Mouse (Mus musculus) E14TG2a.4 (cell line): ENCODE measurements around the gene Spats2l.

Experiments
- H3K27me3 ChIP-seq: 2 replicates; pipeline ENCODE4 v1.6.1; 2014; ENCODE audit warnings: low read length, control low read depth; ENCODE audit not compliant: insufficient read depth
- H3K36me3 ChIP-seq: 2 replicates; pipeline ENCODE4 v1.6.1; 2014; ENCODE audit warnings: low read length, control low read depth; ENCODE audit not compliant: insufficient read depth
- H3K4me1 ChIP-seq: replicated peaks from 2 replicates; pipeline ENCODE4 v1.6.1; 2014; ENCODE audit warnings: low read depth, low read length, control low read depth
- H3K4me3 ChIP-seq: replicated peaks from 2 replicates; pipeline ENCODE4 v1.5.1; 2014; ENCODE audit warnings: mild to moderate bottlenecking, low read length
- H3K9me3 ChIP-seq: 2 replicates; pipeline ENCODE4 v1.6.1; 2014; ENCODE audit warnings: low read length, control low read depth
- CTCF ChIP-seq: conservative IDR thresholded peaks from 2 replicates; pipeline ENCODE4 v1.5.1; 2014; ENCODE audit warnings: low read length
- NANOG ChIP-seq: IDR thresholded peaks from 2 replicates; pipeline ENCODE4 v1.6.1; 2014; ENCODE audit warnings: borderline replicate concordance, low read length, mixed read lengths
- POU5F1 ChIP-seq: IDR thresholded peaks from 2 replicates; pipeline ENCODE4 v1.6.1; 2014; ENCODE audit warnings: low read length, borderline replicate concordance

Spats2l gene

DNA sequence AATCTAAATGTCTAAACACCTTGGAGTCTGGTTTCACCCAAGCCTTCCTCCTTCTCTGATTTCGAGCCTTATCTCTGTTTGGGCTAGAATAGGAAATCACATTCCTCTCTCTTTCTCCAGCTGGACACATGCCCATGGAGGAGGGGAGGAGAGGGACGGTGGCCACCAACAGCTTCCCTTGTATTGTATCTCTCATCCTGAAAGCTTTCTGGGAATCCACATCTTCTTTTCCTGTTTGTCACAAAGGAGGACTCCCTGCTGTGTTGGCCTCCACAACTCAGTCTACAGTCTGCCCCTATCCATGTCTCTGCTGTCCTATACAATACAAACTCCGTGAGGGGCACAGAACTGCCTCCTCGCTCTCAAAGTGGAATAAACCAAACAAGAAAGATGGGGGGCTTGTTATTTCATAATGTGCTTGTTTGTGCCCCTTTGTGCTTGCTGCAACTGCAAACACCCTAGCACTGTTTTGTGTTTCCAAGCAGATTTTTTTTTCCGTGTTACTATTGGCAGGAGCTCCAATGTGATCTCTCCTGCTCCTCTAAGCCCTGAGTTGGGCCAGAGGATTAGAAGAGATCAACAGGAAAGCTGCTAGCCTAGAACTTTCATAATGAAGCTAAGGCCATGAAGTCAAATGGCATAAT, 116.4 kb downstream of the Spats2l start:
- no peaks in the 10 kb centered on the region for H3K36me3 ChIP-seq
- H3K4me1 ChIP-seq = peaks cover 18% of the 10 kb centered on the region
- no peaks in the 10 kb centered on the region for H3K9me3 ChIP-seq
- no peak for TF ChIP-seq POU5F1
- no peak for TF ChIP-seq NANOG
- TF ChIP-seq CTCF = no peak
- no peak overlapping the region for H3K4me3 ChIP-seq
- no peaks in the 10 kb centered on the region for H3K27me3 ChIP-seq

DNA sequence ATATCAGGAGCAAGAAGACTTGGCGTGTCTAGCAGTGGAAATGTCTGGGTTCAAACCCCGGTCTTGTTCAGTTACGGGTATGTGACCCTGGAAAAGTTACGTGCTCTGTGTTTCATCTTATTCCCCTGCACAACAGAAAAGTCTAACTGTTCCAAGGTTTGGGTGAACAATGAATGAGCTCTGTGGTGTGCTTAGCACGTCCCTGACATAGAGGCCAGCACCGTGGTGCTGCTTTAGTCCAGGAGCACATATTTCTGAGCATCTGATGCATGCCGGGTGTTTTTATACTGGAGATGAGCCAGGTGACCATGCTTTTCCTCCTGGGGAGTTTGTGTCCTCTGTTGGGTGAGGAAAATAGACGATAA, 116.9 kb downstream of the Spats2l start:
- Histone ChIP-seq H3K9me3 (no peaks in the 10 kb centered on the region), H3K36me3 (no peaks in the 10 kb centered on the region), H3K27me3 (no peaks in the 10 kb centered on the region), H3K4me3 (no peak overlapping the region), H3K4me1 (peaks cover 18% of the 10 kb centered on the region)
- TF ChIP-seq POU5F1 (no peak), CTCF (no peak)

DNA sequence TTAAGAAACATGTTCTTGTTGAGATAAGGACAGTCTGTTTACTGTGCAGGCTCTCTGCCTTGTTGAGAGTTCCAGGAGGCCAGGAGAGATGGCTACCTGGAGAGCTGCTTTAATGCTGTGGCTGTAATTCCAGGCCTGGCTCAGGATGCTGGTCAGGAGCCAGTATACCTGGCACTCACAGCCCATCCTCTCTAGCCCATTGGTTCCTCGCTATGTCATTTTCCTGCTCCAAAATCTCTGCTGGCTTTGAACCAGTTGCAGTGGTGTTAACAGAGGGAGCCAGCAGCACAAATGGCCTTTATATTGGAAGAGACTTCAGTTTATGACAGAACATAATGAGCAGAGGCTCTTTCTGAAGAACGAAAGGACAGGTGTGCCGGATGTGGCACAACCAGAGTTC, 127.5 kb downstream of the Spats2l start:
- Histone ChIP-seq H3K9me3 (no peaks in the 10 kb centered on the region), H3K36me3 (no peaks in the 10 kb centered on the region), H3K27me3 (no peaks in the 10 kb centered on the region), H3K4me3 (no peak overlapping the region), H3K4me1 (no peaks in the 10 kb centered on the region)
- no peak for TF ChIP-seq CTCF
- TF ChIP-seq NANOG = no peak
- no peak for TF ChIP-seq POU5F1

DNA sequence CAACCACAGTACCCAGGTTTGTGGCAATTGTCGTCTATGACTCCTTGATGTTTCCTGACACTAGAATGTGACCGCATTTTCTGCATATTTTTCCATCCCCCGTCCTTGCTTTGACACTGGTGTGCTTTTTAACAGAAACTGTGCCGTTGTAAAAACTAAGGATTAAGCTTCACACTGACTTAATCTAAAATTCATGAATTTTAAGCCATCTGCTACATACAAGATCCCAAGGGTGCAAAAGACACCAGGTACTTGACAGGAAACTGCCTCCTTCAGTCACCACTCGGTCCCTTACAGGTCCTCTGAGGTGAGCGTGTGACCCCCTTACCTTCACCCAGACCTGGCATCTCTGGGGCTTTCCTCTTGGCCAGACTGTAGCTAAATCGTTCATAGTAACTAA, 129.8 kb downstream of the Spats2l start:
- Histone ChIP-seq H3K4me3 (no peak overlapping the region), H3K9me3 (no peaks in the 10 kb centered on the region), H3K27me3 (no peaks in the 10 kb centered on the region), H3K4me1 (no peaks in the 10 kb centered on the region), H3K36me3 (no peaks in the 10 kb centered on the region)
- TF ChIP-seq POU5F1 (no peak), NANOG (no peak), CTCF (no peak)

DNA sequence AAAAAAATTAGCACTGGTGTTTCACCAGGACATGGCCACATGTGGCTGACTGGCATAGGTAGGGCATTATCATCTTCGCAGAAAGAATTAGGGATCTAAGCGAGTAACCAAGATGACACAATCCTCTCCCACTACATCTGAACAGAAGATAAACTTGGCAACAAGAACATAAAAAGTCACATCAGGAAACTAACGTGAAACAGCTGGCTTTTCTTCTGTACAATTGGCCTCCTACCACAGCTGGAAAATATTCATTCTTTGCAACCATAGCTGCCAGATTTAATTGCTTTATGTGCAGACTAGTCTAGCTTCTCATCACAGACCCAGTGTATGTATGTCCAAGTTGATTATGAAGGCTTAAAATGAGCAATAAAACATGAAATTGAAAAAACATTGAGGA, 131.9 kb downstream of the Spats2l start:
- no peaks in the 10 kb centered on the region for H3K4me1 ChIP-seq
- H3K36me3 ChIP-seq = no peaks in the 10 kb centered on the region
- H3K27me3 ChIP-seq = no peaks in the 10 kb centered on the region
- H3K9me3 ChIP-seq = no peaks in the 10 kb centered on the region
- no peak overlapping the region for H3K4me3 ChIP-seq
- TF ChIP-seq POU5F1 (no peak), CTCF (no peak), NANOG (no peak)

DNA sequence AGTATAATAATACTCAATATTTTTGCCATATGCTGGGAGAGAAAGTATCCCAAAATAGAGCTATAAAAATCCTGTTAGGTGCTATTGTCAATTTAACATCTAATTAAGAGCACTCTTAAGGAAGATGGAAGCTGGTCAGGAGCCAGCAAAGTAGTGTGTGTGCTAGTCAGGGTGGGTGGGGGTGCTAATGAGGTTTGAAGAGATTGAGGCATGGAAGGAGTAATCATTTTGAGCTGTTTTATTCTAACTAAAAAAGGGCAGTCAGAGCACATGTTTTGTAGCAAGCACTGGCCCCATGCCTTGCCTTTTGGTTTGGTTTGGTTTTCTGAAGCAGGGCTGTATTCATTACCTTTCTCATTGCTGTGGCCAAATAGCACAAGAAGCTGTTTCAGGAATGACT, 132.3 kb downstream of the Spats2l start:
- Histone ChIP-seq H3K36me3 (no peaks in the 10 kb centered on the region), H3K27me3 (no peaks in the 10 kb centered on the region), H3K9me3 (no peaks in the 10 kb centered on the region), H3K4me3 (no peak overlapping the region), H3K4me1 (no peaks in the 10 kb centered on the region)
- TF ChIP-seq CTCF (no peak), POU5F1 (no peak), NANOG (no peak)

DNA sequence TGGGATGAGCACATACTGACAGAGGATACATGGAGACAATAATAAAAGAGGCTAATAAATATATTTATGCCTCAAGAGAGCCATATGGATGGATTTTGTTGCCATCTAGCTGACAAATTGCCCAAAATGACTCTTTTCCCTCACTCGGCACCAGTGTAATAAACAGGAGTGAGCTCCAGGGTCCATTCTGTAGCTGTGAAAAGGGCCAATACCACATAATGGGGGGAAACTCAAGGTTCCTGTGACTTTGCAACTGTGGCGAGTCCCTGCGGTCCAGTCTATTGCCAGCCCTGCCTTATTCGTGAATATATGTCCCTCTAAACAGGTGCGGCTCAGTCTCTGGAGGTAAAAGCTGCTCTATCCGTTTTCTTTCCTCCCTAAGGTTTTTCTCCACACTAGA, 137.6 kb downstream of the Spats2l start:
- H3K36me3 ChIP-seq = no peaks in the 10 kb centered on the region
- H3K4me3 ChIP-seq = no peak overlapping the region
- H3K9me3 ChIP-seq = no peaks in the 10 kb centered on the region
- TF ChIP-seq CTCF (no peak), POU5F1 (no peak), NANOG (no peak)
- no peaks in the 10 kb centered on the region; the same call in 1 of the 2 replicates for H3K27me3 ChIP-seq
- no peaks in the 10 kb centered on the region for H3K4me1 ChIP-seq

DNA sequence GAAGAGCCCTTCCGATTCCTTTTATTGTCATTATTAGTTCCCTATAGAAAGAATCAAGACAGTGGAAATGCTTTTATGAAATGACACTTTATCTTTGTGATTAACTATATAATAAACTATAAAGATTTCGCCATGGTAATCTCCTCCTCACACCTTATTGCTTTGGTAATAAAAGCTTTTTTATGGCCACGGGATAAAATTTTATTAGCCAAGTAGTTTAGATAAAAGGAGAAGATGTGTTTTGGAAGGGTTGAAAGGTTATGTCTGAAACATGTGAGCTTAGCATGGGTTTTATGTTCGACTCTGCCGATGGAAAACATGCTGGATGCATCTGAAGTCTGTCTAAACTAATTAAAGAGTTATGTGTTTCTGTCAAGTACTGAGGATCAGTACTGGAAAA, 143.4 kb downstream of the Spats2l start:
- Histone ChIP-seq H3K36me3 (no peaks in the 10 kb centered on the region), H3K4me3 (no peak overlapping the region), H3K4me1 (no peaks in the 10 kb centered on the region), H3K9me3 (no peaks in the 10 kb centered on the region), H3K27me3 (no peaks in the 10 kb centered on the region; the same call in 1 of the 2 replicates)
- TF ChIP-seq CTCF (no peak), POU5F1 (no peak)

DNA sequence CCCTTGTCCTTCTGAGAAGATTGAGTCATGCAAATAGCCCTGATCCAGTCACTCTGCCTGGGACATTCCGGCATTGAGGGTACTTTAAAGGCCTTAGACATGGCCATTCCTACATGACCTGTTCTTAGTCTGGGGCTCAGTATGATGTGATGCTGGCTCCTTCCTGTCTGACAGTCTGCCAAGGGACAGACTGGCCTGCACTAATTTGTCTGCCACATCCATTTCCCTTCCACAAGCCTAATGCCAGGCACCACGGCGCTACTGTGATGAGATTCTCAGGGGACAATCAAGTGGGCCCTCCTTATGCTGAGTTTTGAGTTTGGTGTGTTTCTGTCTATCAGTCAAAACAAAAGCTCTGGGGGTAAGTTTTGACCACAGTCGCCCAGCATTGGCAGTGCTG, 144.6 kb downstream of the Spats2l start:
- Histone ChIP-seq H3K9me3 (no peaks in the 10 kb centered on the region), H3K4me1 (no peaks in the 10 kb centered on the region), H3K4me3 (no peak overlapping the region), H3K36me3 (no peaks in the 10 kb centered on the region), H3K27me3 (no peaks in the 10 kb centered on the region; the same call in 1 of the 2 replicates)
- no peak for TF ChIP-seq POU5F1
- no peak for TF ChIP-seq CTCF
- no peak for TF ChIP-seq NANOG
